Mouse (Mus musculus): ENCODE results near the gene Tango6.

DNA sequence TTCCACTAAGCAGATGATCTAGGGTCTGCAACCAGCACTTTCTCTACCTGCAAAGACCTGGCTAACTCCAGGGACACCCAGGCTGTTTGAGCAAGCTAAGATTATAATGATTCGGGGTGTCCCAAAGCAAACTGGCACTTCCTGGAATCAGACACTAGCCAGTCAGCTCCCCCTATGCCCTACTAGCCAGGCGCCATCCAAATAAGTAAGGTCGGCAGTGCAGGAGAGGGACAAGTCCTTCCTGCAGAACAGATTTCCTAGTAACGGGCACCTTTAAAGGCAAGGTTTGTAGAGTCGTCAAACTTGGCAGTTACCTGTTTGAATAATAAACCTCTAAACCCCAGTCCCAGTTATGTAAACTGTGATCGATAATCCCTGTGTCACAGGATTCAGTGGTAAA lies 155.9 kb downstream of the Tango6 start:
- TF ChIP-seq CTCF (IDR thresholded peaks at IDR 0.05; ENCODE audit: extremely low read depth, insufficient read length, insufficient replicate concordance, low read depth, low read length) = no peak
- TF ChIP-seq POLR2A (IDR thresholded peaks at IDR 0.05; ENCODE audit: low read depth, low read length) = no peak
